Mouse (Mus musculus) forebrain, embryonic 11.5 days (tissue): ENCODE results near the gene Plpp3. TPM values are rescaled to one million over a fixed set of nuclear protein-coding genes. Genes with fewer than 3 reads are reported as not detected.

Experiments
- ATAC-seq: fragments of 200-750 bp; cut with Nextera tagmentation; replicated peaks from 2 replicates; pipeline ENCODE4 v1.8.0; 2017; ENCODE audit warnings: moderate TSS enrichment; ENCODE audit not compliant: low FRiP score
- DNase-seq: peaks from one replicate; pipeline ENCODE4 v3.0.0-alpha.2; 2017; ENCODE audit warnings: low spot score
- H3K27ac ChIP-seq: fragments of 300-500 bp; sonication (generic); 2 replicates; pipeline ENCODE4 v1.5.1; 2014; ENCODE audit warnings: low read depth, low read length
- H3K27me3 ChIP-seq: fragments of 300-500 bp; sonication (generic); 2 replicates; pipeline ENCODE4 v1.6.1; 2014; ENCODE audit warnings: mild to moderate bottlenecking, low read length, mixed read lengths; ENCODE audit not compliant: control insufficient read depth, insufficient read depth
- H3K36me3 ChIP-seq: fragments of 300-500 bp; sonication (generic); 2 replicates; pipeline ENCODE4 v1.6.1; 2014; ENCODE audit warnings: mild to moderate bottlenecking, low read length, moderate library complexity, mixed read lengths; ENCODE audit not compliant: control insufficient read depth, insufficient read depth
- H3K4me1 ChIP-seq: fragments of 300-500 bp; sonication (generic); replicated peaks from 2 replicates; pipeline ENCODE4 v1.6.1; 2014; ENCODE audit warnings: low read length, mixed read lengths; ENCODE audit not compliant: control insufficient read depth, insufficient read depth
- H3K4me2 ChIP-seq: fragments of 300-500 bp; sonication (generic); 2 replicates; pipeline ENCODE4 v1.6.1; 2014; ENCODE audit warnings: low read depth, mild to moderate bottlenecking, low read length, moderate library complexity, mixed read lengths; ENCODE audit not compliant: severe bottlenecking
- H3K4me3 ChIP-seq: fragments of 300-500 bp; sonication (generic); 2 replicates; pipeline ENCODE4 v1.5.1; 2014; ENCODE audit warnings: low read depth, low read length
- H3K9ac ChIP-seq: fragments of 300-500 bp; sonication (generic); 2 replicates; pipeline ENCODE4 v1.6.1; 2014; ENCODE audit warnings: low read length
- H3K9me3 ChIP-seq: fragments of 300-500 bp; sonication (generic); 2 replicates; pipeline ENCODE4 v1.6.1; 2016; ENCODE audit warnings: low read length, mixed read lengths; ENCODE audit not compliant: control insufficient read depth
- WGBS: fragments of 180-500 bp; shearing (Covaris S2); extraction: QIAGEN DNeasy Blood & Tissue Kit; methylation state at CpG from one replicate; pipeline ENCODE4 v1.1.7; 2014; 5-methylcytosine and 5-hydroxymethylcytosine counted together
- polyA plus RNA-seq: library from polyadenylated mRNA; unstranded; fragments of >200 nt; fragmentation: Nextera tagmentation; extraction: Ambion mirVana; gene quantifications from 2 replicates; pipeline ENCODE4 v1.2.1, GENCODE M21; 2014

Gene Plpp3
- polyA plus RNA-seq, 1 experiment from 2014 or later = 71.6 TPM

- H3K4me1 ChIP-seq = peaks cover 20% of the 10 kb centered on the region
- ATAC-seq (no peak), DNase-seq (no peak)
- H3K9ac ChIP-seq = no peak overlapping the region
- peaks cover 3% of the 10 kb centered on the region; the same call in 1 of the 2 replicates for H3K36me3 ChIP-seq
- H3K4me3 ChIP-seq = no peak overlapping the region
- WGBS = 70% methylated on average over 6 of the region's 6 CpGs
- H3K9me3 ChIP-seq = no peaks in the 10 kb centered on the region
- no peaks in the 10 kb centered on the region for H3K27me3 ChIP-seq
- H3K27ac ChIP-seq = no peak overlapping the region
- no peak overlapping the region for H3K4me2 ChIP-seq
Observed at GRCm38 (mm10) chr4:105162014-105162413, 4.9 kb downstream of the Plpp3 start.

GRCm38 (mm10) chr4:105162676-105163075 lies 5.5 kb downstream of the Plpp3 start:
- Histone ChIP-seq H3K27ac (no peak overlapping the region), H3K4me3 (no peak overlapping the region), H3K4me1 (peaks cover 22% of the 10 kb centered on the region), H3K9ac (no peak overlapping the region), H3K4me2 (no peak overlapping the region), H3K27me3 (no peaks in the 10 kb centered on the region), H3K36me3 (peaks cover 3% of the 10 kb centered on the region; the same call in 1 of the 2 replicates), H3K9me3 (no peaks in the 10 kb centered on the region)
- DNase-seq = no peak
- ATAC-seq = no peak
- WGBS = 86% methylated on average over 2 of the region's 2 CpGs

- DNase-seq (no peak), ATAC-seq (no peak)
- Histone ChIP-seq H3K9me3 (no peaks in the 10 kb centered on the region), H3K4me3 (no peak overlapping the region), H3K36me3 (peaks cover 3% of the 10 kb centered on the region; the same call in 1 of the 2 replicates), H3K4me2 (no peak overlapping the region), H3K27ac (no peak overlapping the region), H3K4me1 (peaks cover 34% of the 10 kb centered on the region), H3K9ac (no peak overlapping the region), H3K27me3 (no peaks in the 10 kb centered on the region)
- 74% methylated on average over 4 of the region's 4 CpGs for WGBS
Observed at GRCm38 (mm10) chr4:105163981-105164411, 6.8 kb downstream of the Plpp3 start.

GRCm38 (mm10) chr4:105164952-105165351 lies 7.8 kb downstream of the Plpp3 start:
- Histone ChIP-seq H3K4me2 (no peak overlapping the region), H3K27me3 (no peaks in the 10 kb centered on the region), H3K27ac (no peak overlapping the region), H3K4me1 (peaks cover 39% of the 10 kb centered on the region), H3K9me3 (no peaks in the 10 kb centered on the region), H3K4me3 (no peak overlapping the region), H3K36me3 (peaks cover 3% of the 10 kb centered on the region; the same call in 1 of the 2 replicates), H3K9ac (no peak overlapping the region)
- no peak for ATAC-seq
- WGBS = 90% methylated on average over 6 of the region's 6 CpGs
- DNase-seq = no peak

- H3K9ac ChIP-seq = no peak overlapping the region
- H3K4me1 ChIP-seq = peaks cover 38% of the 10 kb centered on the region
- DNase-seq = peak; percentile 65
- 0 out of 2 replicates have a peak, but pooled peaks have one; percentile 22 for ATAC-seq
- peak overlapping the region; percentile 24 for H3K4me2 ChIP-seq
- 13% methylated on average over 7 of the region's 7 CpGs for WGBS
- no peaks in the 10 kb centered on the region; the same call in 1 of the 2 replicates for H3K36me3 ChIP-seq
- no peaks in the 10 kb centered on the region for H3K9me3 ChIP-seq
- peak overlapping the region; percentile 94 for H3K27ac ChIP-seq
- no peak overlapping the region for H3K4me3 ChIP-seq
- no peaks in the 10 kb centered on the region for H3K27me3 ChIP-seq
Observed at GRCm38 (mm10) chr4:105169093-105169571, 12.0 kb downstream of the Plpp3 start.

- WGBS = 22% methylated on average over 16 of the region's 16 CpGs
- peak overlapping the region; percentile 24; the same call in 1 of the 2 replicates for H3K9ac ChIP-seq
- no peak overlapping the region for H3K4me3 ChIP-seq
- no peaks in the 10 kb centered on the region for H3K27me3 ChIP-seq
- H3K36me3 ChIP-seq = no peaks in the 10 kb centered on the region; the same call in 1 of the 2 replicates
- peak overlapping the region; percentile 94 for H3K27ac ChIP-seq
- ATAC-seq (peak; percentile 35), DNase-seq (peak; percentile 57)
- peaks cover 38% of the 10 kb centered on the region for H3K4me1 ChIP-seq
- H3K4me2 ChIP-seq = peak overlapping the region; percentile 24
- no peaks in the 10 kb centered on the region for H3K9me3 ChIP-seq
Observed at GRCm38 (mm10) chr4:105169826-105170810, 13.0 kb downstream of the Plpp3 start.

- Histone ChIP-seq H3K4me3 (peak overlapping the region; percentile 9; the same call in 1 of the 2 replicates), H3K27me3 (no peaks in the 10 kb centered on the region), H3K9ac (peak overlapping the region; percentile 31), H3K9me3 (no peaks in the 10 kb centered on the region), H3K4me1 (peaks cover 37% of the 10 kb centered on the region), H3K36me3 (no peaks in the 10 kb centered on the region; the same call in 1 of the 2 replicates), H3K4me2 (peak overlapping the region; percentile 38; the same call in 1 of the 2 replicates), H3K27ac (peak overlapping the region; percentile 94)
- peak; percentile 67 for DNase-seq
- ATAC-seq = peak; percentile 87
- WGBS = 13% methylated on average over 9 of the region's 9 CpGs
Observed at GRCm38 (mm10) chr4:105170811-105171401, 13.8 kb downstream of the Plpp3 start.

GRCm38 (mm10) chr4:105171432-105171831 lies 14.3 kb downstream of the Plpp3 start:
- no peak for ATAC-seq
- Histone ChIP-seq H3K9me3 (no peaks in the 10 kb centered on the region), H3K9ac (peak overlapping the region; percentile 31; the same call in 1 of the 2 replicates), H3K4me2 (peak overlapping the region; percentile 38; the same call in 1 of the 2 replicates), H3K4me3 (peak overlapping the region; percentile 9; the same call in 1 of the 2 replicates), H3K4me1 (peaks cover 37% of the 10 kb centered on the region), H3K27ac (peak overlapping the region; percentile 94), H3K36me3 (no peaks in the 10 kb centered on the region; the same call in 1 of the 2 replicates), H3K27me3 (no peaks in the 10 kb centered on the region)
- WGBS = 56% methylated on average over 3 of the region's 3 CpGs
- DNase-seq = no peak
